Mouse (Mus musculus) liver, embryonic 14.5 days (tissue): ENCODE data around the gene Fgfrl1. TPM values are rescaled to one million over a fixed set of nuclear protein-coding genes. Genes with fewer than 3 reads are reported as not detected.
"Not testable (repeated sequence)": the region's sequence is repeated elsewhere in the genome, so short reads cannot be mapped to it uniquely, and the experiment has no call there.

Source experiments
- ATAC-seq: fragments of 200-750 bp; cut with Nextera tagmentation; 2 replicates; pipeline ENCODE4 v1.8.0; 2017; ENCODE audit warnings: moderate number of reproducible peaks, mild to moderate bottlenecking, moderate library complexity; ENCODE audit not compliant: insufficient read depth
- DNase-seq, 3 experiments: peaks; one replicate each; pipeline ENCODE4 v3.0.0-alpha.2; 2012 to 2013; ENCODE audit warnings: low read depth in 3 of 3, low spot score in 3 of 3
- H3K27ac ChIP-seq: fragments of 300-500 bp; sonication (generic); 2 replicates; pipeline ENCODE4 v1.5.1; 2014; ENCODE audit warnings: moderate library complexity, mild to moderate bottlenecking, control low read depth, inconsistent platforms
- H3K27me3 ChIP-seq: fragments of 300-500 bp; sonication (generic); 2 replicates; pipeline ENCODE4 v1.6.1; 2014; ENCODE audit warnings: mild to moderate bottlenecking, low read length, moderate library complexity; ENCODE audit not compliant: control insufficient read depth, insufficient read depth
- H3K36me3 ChIP-seq: fragments of 300-500 bp; sonication (generic); replicated peaks from 2 replicates; pipeline ENCODE4 v1.6.1; 2014; ENCODE audit warnings: low read depth; ENCODE audit not compliant: control insufficient read depth, insufficient read depth
- H3K4me1 ChIP-seq, 2 experiments: fragments of 200-500 bp in 1 of 2; fragments of 300-500 bp in 1 of 2; sonication (generic) in 1 of 2; replicated peaks; 2 replicates each; pipeline ENCODE4 v1.6.1; 2012 to 2014; ENCODE audit warnings: antibody characterized with exemption in 1 of 2, inconsistent platforms in 1 of 2, low read length in 1 of 2; ENCODE audit not compliant: control insufficient read depth in 2 of 2, insufficient read depth in 2 of 2
- H3K4me2 ChIP-seq: fragments of 300-500 bp; sonication (generic); 2 replicates; pipeline ENCODE4 v1.6.1; 2014; ENCODE audit warnings: low read depth, mild to moderate bottlenecking, control low read depth, moderate library complexity
- H3K4me3 ChIP-seq, 2 experiments: fragments of 200-500 bp in 1 of 2; fragments of 300-500 bp in 1 of 2; sonication (generic) in 1 of 2; 2 replicates each; pipeline ENCODE4 v1.5.1; 2012 to 2014; ENCODE audit warnings: low read depth in 2 of 2, low read length in 2 of 2, mild to moderate bottlenecking in 2 of 2, control low read depth in 1 of 2, inconsistent platforms in 1 of 2, moderate library complexity in 1 of 2; ENCODE audit not compliant: insufficient read depth in 1 of 2
- H3K9ac ChIP-seq: fragments of 300-500 bp; sonication (generic); replicated peaks from 2 replicates; pipeline ENCODE4 v1.6.1; 2014; ENCODE audit warnings: mild to moderate bottlenecking, control low read depth, moderate library complexity
- H3K9me3 ChIP-seq: fragments of 300-500 bp; sonication (generic); 2 replicates; pipeline ENCODE4 v1.6.1; 2016; ENCODE audit warnings: low read length, mixed read lengths; ENCODE audit not compliant: control insufficient read depth
- CTCF ChIP-seq: IDR thresholded peaks from 2 replicates; pipeline ENCODE4 v1.5.1; 2016; ENCODE audit warnings: antibody characterized with exemption, low read depth, control low read depth
- EP300 ChIP-seq: IDR thresholded peaks from 2 replicates; pipeline ENCODE4 v1.6.1; 2016; ENCODE audit warnings: antibody characterized with exemption, low read depth
- WGBS: fragments of 180-500 bp; shearing (Covaris S2); extraction: QIAGEN DNeasy Blood & Tissue Kit; methylation state at CpG from one replicate; pipeline ENCODE4 v1.1.7; 2014; ENCODE audit not compliant: insufficient replicate concordance; 5-methylcytosine and 5-hydroxymethylcytosine counted together
- polyA plus RNA-seq, 2 experiments: library from polyadenylated mRNA; depleted of rRNA in 1 of 2; stranded (reverse) in 1 of 2; unstranded in 1 of 2; fragments of >200 nt; fragmentation: Nextera tagmentation in 1 of 2; extraction: Ambion mirVana in 1 of 2; gene quantifications; 2 replicates each; pipeline versions ENCODE4 v1.2.1 to v1.2.3; 2012 to 2014

Fgfrl1 gene
- polyA plus RNA-seq, 2 experiments: 5.9 to 11.0 TPM

DNA sequence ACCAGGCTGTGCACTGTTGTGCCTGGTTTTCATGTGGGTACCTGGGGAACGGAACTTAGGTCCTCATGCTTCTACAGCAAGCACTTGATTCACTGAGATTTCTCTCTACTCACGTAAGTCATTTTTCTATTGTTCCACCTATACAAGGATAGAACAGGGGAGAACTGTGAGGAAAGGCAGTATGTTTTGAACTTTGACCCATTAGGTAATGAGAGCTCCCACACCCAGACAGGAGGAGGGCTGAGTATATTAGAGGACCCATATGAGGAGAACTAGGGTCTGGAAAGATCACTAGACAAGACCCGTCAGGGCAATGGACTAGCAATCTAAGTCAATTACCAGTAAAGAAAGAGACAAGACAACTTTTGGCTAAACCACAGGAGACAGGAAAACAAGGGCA, 52.4 kb downstream of the Fgfrl1 start:
- H3K27ac ChIP-seq: no peak overlapping the region
- H3K27me3 ChIP-seq: no peaks in the 10 kb centered on the region; the same call in 1 of the 2 replicates
- no peak overlapping the region for H3K9ac ChIP-seq
- no peaks in the 10 kb centered on the region for H3K36me3 ChIP-seq
- no peak overlapping the region for H3K4me2 ChIP-seq
- ATAC-seq: no peak
- DNase-seq: no peak
- peaks cover 1 to 3% of the 10 kb centered on the region in 2 experiments; a peak in 3 of 4 replicates for H3K4me1 ChIP-seq
- H3K9me3 ChIP-seq: no peaks in the 10 kb centered on the region
- WGBS: 57% methylated on average over 3 of the region's 3 CpGs
- no peak for TF ChIP-seq CTCF
- TF ChIP-seq EP300: no peak
- no peak overlapping the region for H3K4me3 ChIP-seq

DNA sequence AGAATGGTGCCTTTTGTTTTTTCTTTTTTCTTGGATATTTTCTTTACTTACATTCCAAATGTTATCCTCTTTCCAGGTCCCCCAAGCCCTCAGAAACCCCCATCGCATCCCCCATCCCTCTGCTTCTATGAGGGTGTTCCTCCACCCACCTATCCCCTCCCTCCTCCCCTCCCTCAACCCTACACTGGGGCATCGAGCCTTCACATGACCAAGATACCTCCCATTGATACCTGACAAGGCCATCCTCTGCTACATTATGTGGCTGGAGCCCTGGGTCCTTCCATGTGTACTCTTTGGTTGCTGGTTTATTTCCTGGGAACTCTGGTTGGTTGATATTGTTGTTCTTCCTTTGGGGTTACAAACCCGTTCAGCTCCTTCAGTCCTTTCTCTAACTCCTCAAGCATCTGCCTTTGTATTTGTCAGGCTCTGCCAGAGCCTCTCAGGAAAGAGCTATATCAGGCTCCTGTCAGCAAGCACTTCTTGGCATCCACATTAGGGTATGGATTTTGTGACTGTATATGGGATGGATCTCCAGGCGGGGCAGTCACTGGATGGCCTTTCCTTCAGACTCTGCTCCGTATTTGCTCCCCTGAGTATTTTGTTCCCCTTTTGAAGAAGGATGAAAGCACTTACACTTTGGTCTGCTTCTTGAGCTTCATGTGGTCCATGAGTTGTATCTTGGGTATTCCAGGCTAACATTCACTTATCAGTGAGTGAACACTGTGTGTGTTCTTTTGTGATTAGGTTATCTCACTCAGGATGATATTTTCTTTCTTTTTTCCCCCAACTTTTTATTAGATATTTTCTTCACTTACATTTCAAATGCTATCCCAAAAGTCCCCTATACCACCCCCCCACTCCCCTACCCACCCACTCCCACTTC, 58.4 kb downstream of the Fgfrl1 start:
- Histone ChIP-seq H3K4me2 (peak overlapping the region; percentile 62), H3K4me3 (peak overlapping the region; percentile 29 to 31; a peak in 3 of 4 replicates), H3K27ac (peak overlapping the region; percentile 52), H3K27me3 (no peaks in the 10 kb centered on the region), H3K36me3 (no peaks in the 10 kb centered on the region), H3K4me1 (peaks cover 15 to 16% of the 10 kb centered on the region in 2 experiments), H3K9me3 (no peaks in the 10 kb centered on the region), H3K9ac (peak overlapping the region; percentile 45)
- TF ChIP-seq EP300: peak; percentile 89
- no peak for TF ChIP-seq CTCF
- WGBS: 46% methylated on average over 5 of the region's 5 CpGs
- DNase-seq: peak; percentile 53 to 66 (median 64)
- ATAC-seq: peak; percentile 96

DNA sequence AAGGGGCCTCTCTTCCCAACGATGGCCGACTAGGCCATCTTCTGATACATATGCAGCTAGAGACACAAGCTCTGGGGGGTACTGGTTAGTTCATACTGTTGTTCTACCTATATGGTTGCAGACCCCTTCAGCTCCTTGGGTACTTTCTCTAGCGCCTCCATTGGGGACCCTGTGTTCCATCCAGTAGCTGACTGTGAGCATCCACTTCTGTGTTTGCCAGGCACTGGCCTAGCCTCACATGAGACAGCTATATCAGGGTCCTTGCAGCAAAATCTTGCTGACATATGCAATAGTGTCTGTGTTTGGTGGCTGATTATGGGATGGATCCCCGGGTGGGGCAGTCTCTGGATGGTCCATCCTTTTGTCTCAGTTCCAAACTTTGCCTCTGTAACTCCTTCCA, 59.1 kb downstream of the Fgfrl1 start:
- H3K4me2 ChIP-seq: peak overlapping the region; percentile 62
- H3K27ac ChIP-seq, H3K9ac ChIP-seq, H3K4me3 ChIP-seq, H3K27me3 ChIP-seq, H3K9me3 ChIP-seq, H3K36me3 ChIP-seq, DNase-seq: not testable (repeated sequence)
- peaks cover 15 to 16% of the 10 kb centered on the region in 2 experiments for H3K4me1 ChIP-seq
- 48% methylated on average over 4 of the region's 4 CpGs for WGBS
- ATAC-seq: peak; percentile 56

Other genes starting within 250 kb of the Fgfrl1 start
- 0.32 and 0.36 TPM in 2 replicates for gene Mfsd7a, start 243.5 kb upstream of the Fgfrl1 start, polyA plus RNA-seq (2012; rRNA removed)
- 0.08 and 0.09 TPM in 2 replicates for gene Mfsd7a, start 243.5 kb upstream of the Fgfrl1 start, polyA plus RNA-seq (2014; fragmentation: Nextera tagmentation; extraction: Ambion mirVana)
- gene Pcgf3, start 231.2 kb upstream of the Fgfrl1 start, polyA plus RNA-seq (2012; rRNA removed): 3.8 and 4.9 TPM in 2 replicates
- gene Pcgf3, start 231.2 kb upstream of the Fgfrl1 start, polyA plus RNA-seq (2014; fragmentation: Nextera tagmentation; extraction: Ambion mirVana): 4.5 and 5.4 TPM in 2 replicates
- gene Cplx1, start 142.4 kb upstream of the Fgfrl1 start, polyA plus RNA-seq (2012; rRNA removed): 0.23 TPM in 1 of 2 replicates, not detected in the other
- not detected in 2 replicates for gene Cplx1, start 142.4 kb upstream of the Fgfrl1 start, polyA plus RNA-seq (2014; fragmentation: Nextera tagmentation; extraction: Ambion mirVana)
- 19.4 and 22.6 TPM in 2 replicates for gene Gak, start 62.6 kb upstream of the Fgfrl1 start, polyA plus RNA-seq (2012; rRNA removed)
- 20.7 and 22.7 TPM in 2 replicates for gene Gak, start 62.6 kb upstream of the Fgfrl1 start, polyA plus RNA-seq (2014; fragmentation: Nextera tagmentation; extraction: Ambion mirVana)
- 8.2 and 11.1 TPM in 2 replicates for gene Tmem175, start 62.6 kb upstream of the Fgfrl1 start, polyA plus RNA-seq (2012; rRNA removed)
- gene Tmem175, start 62.6 kb upstream of the Fgfrl1 start, polyA plus RNA-seq (2014; fragmentation: Nextera tagmentation; extraction: Ambion mirVana): 12.8 and 15.0 TPM in 2 replicates
- 3.0 and 3.1 TPM in 2 replicates for gene Idua, start 32.1 kb upstream of the Fgfrl1 start, polyA plus RNA-seq (2012; rRNA removed)
- 2.5 and 2.9 TPM in 2 replicates for gene Idua, start 32.1 kb upstream of the Fgfrl1 start, polyA plus RNA-seq (2014; fragmentation: Nextera tagmentation; extraction: Ambion mirVana)
- 4.7 TPM in 2 replicates for gene Dgkq, start 22.7 kb upstream of the Fgfrl1 start, polyA plus RNA-seq (2012; rRNA removed)
- gene Dgkq, start 22.7 kb upstream of the Fgfrl1 start, polyA plus RNA-seq (2014; fragmentation: Nextera tagmentation; extraction: Ambion mirVana): 1.9 and 2.3 TPM in 2 replicates
- gene Slc26a1, start 16.8 kb upstream of the Fgfrl1 start, polyA plus RNA-seq (2012; rRNA removed): 15.3 and 17.9 TPM in 2 replicates
- gene Slc26a1, start 16.8 kb upstream of the Fgfrl1 start, polyA plus RNA-seq (2014; fragmentation: Nextera tagmentation; extraction: Ambion mirVana): 12.6 and 15.5 TPM in 2 replicates
- gene Rnf212, start 82.6 kb downstream of the Fgfrl1 start, polyA plus RNA-seq (2012; rRNA removed): 3.2 and 4.6 TPM in 2 replicates
- gene Rnf212, start 82.6 kb downstream of the Fgfrl1 start, polyA plus RNA-seq (2014; fragmentation: Nextera tagmentation; extraction: Ambion mirVana): 3.3 and 4.9 TPM in 2 replicates
- gene Tmed11, start 103.0 kb downstream of the Fgfrl1 start, polyA plus RNA-seq (2012; rRNA removed): not detected in 2 replicates
- not detected in 2 replicates for gene Tmed11, start 103.0 kb downstream of the Fgfrl1 start, polyA plus RNA-seq (2014; fragmentation: Nextera tagmentation; extraction: Ambion mirVana)
- gene Vmn2r8, start 116.5 kb downstream of the Fgfrl1 start, polyA plus RNA-seq (2012; rRNA removed): not detected in 2 replicates
- not detected in 2 replicates for gene Vmn2r8, start 116.5 kb downstream of the Fgfrl1 start, polyA plus RNA-seq (2014; fragmentation: Nextera tagmentation; extraction: Ambion mirVana)
- gene Vmn2r9, start 160.2 kb downstream of the Fgfrl1 start, polyA plus RNA-seq (2012; rRNA removed): not detected in 2 replicates
- not detected in 2 replicates for gene Vmn2r9, start 160.2 kb downstream of the Fgfrl1 start, polyA plus RNA-seq (2014; fragmentation: Nextera tagmentation; extraction: Ambion mirVana)